22 mouse cellular contexts compared by ENCODE assay signal in the genomic region with DNA sequence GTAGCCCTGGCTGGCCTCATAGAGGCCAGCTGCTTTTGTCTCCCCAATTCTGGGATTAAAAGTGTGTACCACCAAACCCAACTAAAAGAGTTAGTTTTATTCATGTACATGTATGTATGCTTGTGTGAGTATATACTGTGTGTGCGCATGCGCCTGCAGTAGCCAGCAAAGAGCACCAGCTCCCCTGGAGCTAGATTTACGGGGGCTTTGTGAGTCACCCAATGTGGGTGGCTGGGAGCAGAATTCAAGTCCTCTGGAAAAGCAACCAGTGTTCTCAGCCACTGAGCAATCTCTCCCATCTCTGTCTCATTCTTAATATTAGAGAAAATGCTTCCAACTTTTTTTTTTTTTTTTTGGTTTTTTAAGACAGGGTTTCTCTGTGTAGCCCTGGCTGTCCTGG. TPM values are rescaled to one million over a fixed set of nuclear protein-coding genes. Genes with fewer than 3 reads are reported as not detected.
"Had no signal": no experiment of that assay in that cellular context is flagged by ENCODE, and none has a peak within 500 bp of the region (broad histone marks: within the 10 kb centered on the region; RNA-seq: fewer than 3 reads in every experiment).

No protein-coding gene starts in this region.

- DNase-seq: kidney, adult 11 months; kidney, adult 8-10 months; kidney, postnatal 10 days; kidney, postnatal 4 days; liver; lung, adult 18-20 months; lung, postnatal 10 days; lung, postnatal 36 days; retina, postnatal 1 day; spleen, adult 18-20 months; thymus, adult 2 months; thymus, postnatal 14 days; thymus, postnatal 4 days had no signal

- ATAC-seq: intestine, embryonic 15.5 days; liver, embryonic 12.5 days; midbrain, embryonic 13.5 days; midbrain, embryonic 16.5 days had no signal

RNA-seq across cellular contexts. Expression of a gene that starts 20.2 kb away (rescaled TPM):
- total RNA-seq: layer of hippocampus, adult 18-20 months; layer of hippocampus, postnatal 14 days; left cerebral cortex, adult 2 months; monocyte, adult 5-6 weeks; neutrophil, adult 5-6 weeks had no signal
